Mouse (Mus musculus) gastrocnemius, postnatal 4 days (tissue): Measurements from ENCODE around the gene Tcn2. TPM values are rescaled to one million over a fixed set of nuclear protein-coding genes. Genes with fewer than 3 reads are reported as not detected.
"Not testable (repeated sequence)": the region's sequence is repeated elsewhere in the genome, so short reads cannot be mapped to it uniquely, and the experiment has no call there.

Source experiments
- DNase-seq, 2 experiments: peaks; one replicate each; pipeline ENCODE4 v3.0.0; 2021 to 2022; ENCODE audit warnings: low spot score in 2 of 2, mixed read lengths in 2 of 2
- total RNA-seq, 2 experiments: library from RNA; stranded (reverse); gene quantifications; 2 replicates each; pipeline ENCODE4 v1.2.3; 2021

Tcn2 gene
- total RNA-seq, 2 experiments from 2014 or later = 25.2 to 32.3 TPM

GRCm38 (mm10) chr11:3933756-3934285 lies 1.9 kb upstream of the Tcn2 start:
- DNase-seq = peak in 1 of 2 experiments; percentile 7

- peak in 1 of 2 experiments; percentile 13 for DNase-seq
Observed at GRCm38 (mm10) chr11:3930931-3931330, 1.0 kb downstream of the Tcn2 start.

- no peak for DNase-seq
Observed at GRCm38 (mm10) chr11:3930019-3930418, 1.9 kb downstream of the Tcn2 start.

- DNase-seq = no peak
Observed at GRCm38 (mm10) chr11:3925916-3926315, 6.0 kb downstream of the Tcn2 start.

GRCm38 (mm10) chr11:3922731-3923130 lies 9.2 kb downstream of the Tcn2 start:
- DNase-seq = no peak

- no peak for DNase-seq
Observed at GRCm38 (mm10) chr11:3922115-3922514, 9.8 kb downstream of the Tcn2 start.

GRCm38 (mm10) chr11:3921281-3921850 lies 10.6 kb downstream of the Tcn2 start:
- DNase-seq = no peak

- DNase-seq = no peak
Observed at GRCm38 (mm10) chr11:3920476-3920875, 11.5 kb downstream of the Tcn2 start.

GRCm38 (mm10) chr11:3918738-3919137 lies 13.2 kb downstream of the Tcn2 start:
- no peak for DNase-seq

- peak; percentile 72 to 80 for DNase-seq
Observed at GRCm38 (mm10) chr11:3914109-3914840, 17.7 kb downstream of the Tcn2 start, which contains the start of gene Slc35e4. Gene Slc35e4 (minus strand): TSS chr11:3914664.

- DNase-seq = peak; percentile 78 to 88
Observed at GRCm38 (mm10) chr11:3913316-3914108, 18.4 kb downstream of the Tcn2 start.

- peak in 1 of 2 experiments; percentile 46 for DNase-seq
Observed at GRCm38 (mm10) chr11:3912875-3913271, 19.1 kb downstream of the Tcn2 start.

- no peak for DNase-seq
Observed at GRCm38 (mm10) chr11:3912100-3912874, 19.7 kb downstream of the Tcn2 start.

- not testable (repeated sequence) for DNase-seq
Observed at GRCm38 (mm10) chr11:3911440-3911839, 20.5 kb downstream of the Tcn2 start.

- no peak for DNase-seq
Observed at GRCm38 (mm10) chr11:3910513-3911310, 21.2 kb downstream of the Tcn2 start.

GRCm38 (mm10) chr11:3909236-3909635 lies 22.7 kb downstream of the Tcn2 start:
- DNase-seq = no peak

GRCm38 (mm10) chr11:3905446-3905845 lies 26.5 kb downstream of the Tcn2 start:
- no peak for DNase-seq

GRCm38 (mm10) chr11:3904673-3905072 lies 27.3 kb downstream of the Tcn2 start:
- no peak for DNase-seq

GRCm38 (mm10) chr11:3903046-3903445 lies 28.9 kb downstream of the Tcn2 start:
- DNase-seq = peak in 1 of 2 experiments; percentile 57

- no peak for DNase-seq
Observed at GRCm38 (mm10) chr11:3902516-3902915, 29.4 kb downstream of the Tcn2 start.
